Mouse (Mus musculus) lung, embryonic 14.5 days (tissue): ENCODE data around the gene Zfp683. TPM values are rescaled to one million over a fixed set of nuclear protein-coding genes. Genes with fewer than 3 reads are reported as not detected.

ENCODE experiments used
- ATAC-seq: fragments of 200-750 bp; cut with Nextera tagmentation; 2 replicates; pipeline ENCODE4 v1.8.0; 2017; ENCODE audit warnings: mild to moderate bottlenecking, moderate TSS enrichment, moderate library complexity; ENCODE audit not compliant: insufficient read depth
- DNase-seq: peaks from one replicate; pipeline ENCODE4 v3.0.0-alpha.2; 2015
- H3K27ac ChIP-seq: fragments of 300-500 bp; sonication (generic); 2 replicates; pipeline ENCODE4 v1.5.1; 2014; ENCODE audit warnings: low read depth, mild to moderate bottlenecking, moderate library complexity
- H3K27me3 ChIP-seq: fragments of 300-500 bp; sonication (generic); 2 replicates; pipeline ENCODE4 v1.6.1; 2014; ENCODE audit warnings: low read length, control low read depth; ENCODE audit not compliant: insufficient read depth
- H3K36me3 ChIP-seq: fragments of 300-500 bp; sonication (generic); 2 replicates; pipeline ENCODE4 v1.6.1; 2014; ENCODE audit warnings: control low read depth; ENCODE audit not compliant: insufficient read depth
- H3K4me1 ChIP-seq: fragments of 300-500 bp; sonication (generic); 2 replicates; pipeline ENCODE4 v1.6.1; 2014; ENCODE audit warnings: antibody characterized with exemption, control low read depth; ENCODE audit not compliant: insufficient read depth
- H3K4me2 ChIP-seq: fragments of 300-500 bp; sonication (generic); 2 replicates; pipeline ENCODE4 v1.6.1; 2014; ENCODE audit warnings: mild to moderate bottlenecking
- H3K4me3 ChIP-seq: fragments of 300-500 bp; sonication (generic); 2 replicates; pipeline ENCODE4 v1.5.1; 2014; ENCODE audit warnings: low read depth, low read length
- H3K9ac ChIP-seq: fragments of 300-500 bp; sonication (generic); 2 replicates; pipeline ENCODE4 v1.6.1; 2014
- H3K9me3 ChIP-seq: fragments of 300-500 bp; sonication (generic); 2 replicates; pipeline ENCODE4 v1.6.1; 2016; ENCODE audit warnings: low read depth, low read length, control low read depth
- CTCF ChIP-seq: IDR thresholded peaks from 2 replicates; pipeline ENCODE4 v1.5.1; 2016; ENCODE audit warnings: antibody characterized with exemption, low read depth
- WGBS: fragments of 180-500 bp; shearing (Covaris S2); extraction: QIAGEN DNeasy Blood & Tissue Kit; methylation state at CpG from one replicate; pipeline ENCODE4 v1.1.7; 2014; 5-methylcytosine and 5-hydroxymethylcytosine counted together
- polyA plus RNA-seq: library from polyadenylated mRNA; unstranded; fragments of >200 nt; fragmentation: Nextera tagmentation; extraction: Ambion mirVana; gene quantifications from 2 replicates; pipeline ENCODE4 v1.2.1, GENCODE M21; 2014

The Zfp683 gene
- polyA plus RNA-seq, 1 experiment from 2014 or later: not detected

DNA sequence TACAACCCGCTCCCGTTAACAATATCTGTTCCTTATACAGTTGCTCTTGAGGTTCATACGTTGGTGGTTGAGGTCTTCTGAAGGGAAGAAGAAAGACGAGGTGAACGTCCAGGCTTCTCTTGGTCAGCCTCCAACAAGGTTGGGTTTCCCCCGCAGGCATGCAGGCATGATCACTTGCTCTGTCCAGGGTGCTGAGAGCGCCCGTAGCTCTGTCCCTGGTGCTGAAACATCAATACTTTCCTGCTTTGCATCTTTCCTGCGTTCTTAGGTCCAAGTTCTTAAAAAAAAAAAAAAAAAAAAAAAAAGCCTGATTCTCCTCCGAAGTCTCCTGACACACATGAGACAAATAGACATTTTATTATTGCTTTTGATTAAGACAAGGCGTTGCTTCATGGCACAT lies 33.0 kb upstream of the Zfp683 start:
- no peak for TF ChIP-seq CTCF
- no peak overlapping the region for H3K27ac ChIP-seq
- ATAC-seq: no peak
- H3K4me1 ChIP-seq: no peaks in the 10 kb centered on the region
- DNase-seq: peak; percentile 92
- H3K36me3 ChIP-seq: no peaks in the 10 kb centered on the region
- no peak overlapping the region for H3K4me3 ChIP-seq
- H3K27me3 ChIP-seq: peaks cover 42% of the 10 kb centered on the region
- no peak overlapping the region for H3K9ac ChIP-seq
- no peaks in the 10 kb centered on the region for H3K9me3 ChIP-seq
- 1% methylated on average over 11 of the region's 11 CpGs for WGBS
- no peak overlapping the region for H3K4me2 ChIP-seq

DNA sequence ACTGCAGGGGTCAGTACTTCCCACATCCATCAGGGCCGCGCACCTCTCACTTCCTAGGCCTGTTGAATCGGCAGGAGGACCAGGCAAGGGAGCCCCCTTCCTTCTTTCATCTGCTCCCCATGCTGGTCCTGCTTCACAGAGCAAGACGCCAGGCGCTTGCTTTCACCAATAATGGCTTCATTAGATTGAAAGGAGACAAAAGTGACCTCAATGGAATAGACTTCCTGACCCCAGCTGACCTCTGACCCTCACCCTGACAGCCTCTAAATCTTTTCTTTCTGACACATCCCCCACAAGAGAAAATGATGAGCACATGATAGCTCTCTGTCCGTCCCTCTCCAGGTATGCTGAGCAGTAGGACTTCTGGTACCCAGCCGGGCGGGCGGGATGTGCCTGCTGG lies 27.8 kb upstream of the Zfp683 start:
- no peaks in the 10 kb centered on the region for H3K27me3 ChIP-seq
- no peak overlapping the region for H3K9ac ChIP-seq
- no peak for TF ChIP-seq CTCF
- H3K4me3 ChIP-seq: no peak overlapping the region
- no peaks in the 10 kb centered on the region for H3K36me3 ChIP-seq
- ATAC-seq: no peak
- H3K9me3 ChIP-seq: no peaks in the 10 kb centered on the region
- 58% methylated on average over 9 of the region's 9 CpGs for WGBS
- no peak overlapping the region for H3K27ac ChIP-seq
- no peaks in the 10 kb centered on the region for H3K4me1 ChIP-seq
- H3K4me2 ChIP-seq: no peak overlapping the region
- no peak for DNase-seq

DNA sequence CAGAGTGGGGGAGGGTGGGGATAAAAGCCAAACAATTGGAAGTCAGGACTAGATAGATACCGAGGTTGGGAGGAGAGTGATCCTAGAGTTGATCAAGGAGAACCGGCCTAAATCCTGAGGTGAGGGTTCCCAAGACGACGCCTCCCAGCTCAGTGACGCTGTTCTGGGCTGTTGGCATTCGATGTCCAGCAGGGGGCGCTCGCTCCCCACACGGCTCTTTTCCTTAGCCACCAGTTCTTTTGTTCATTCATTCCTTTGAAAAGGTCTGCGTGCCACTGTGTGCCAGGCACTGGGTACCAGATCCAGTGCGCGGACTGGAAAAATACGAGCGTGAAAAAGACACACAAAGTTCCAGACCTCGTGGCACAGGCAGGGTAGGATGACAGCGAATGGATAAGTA lies 17.7 kb upstream of the Zfp683 start:
- TF ChIP-seq CTCF: peak; percentile 98
- no peak; the same call in 1 of the 2 replicates for ATAC-seq
- H3K36me3 ChIP-seq: no peaks in the 10 kb centered on the region
- 5% methylated on average over 16 of the region's 16 CpGs for WGBS
- no peak overlapping the region for H3K4me2 ChIP-seq
- no peaks in the 10 kb centered on the region for H3K27me3 ChIP-seq
- DNase-seq: peak; percentile 89
- no peak overlapping the region for H3K9ac ChIP-seq
- H3K4me3 ChIP-seq: no peak overlapping the region
- H3K27ac ChIP-seq: no peak overlapping the region
- no peaks in the 10 kb centered on the region for H3K4me1 ChIP-seq
- H3K9me3 ChIP-seq: no peaks in the 10 kb centered on the region

DNA sequence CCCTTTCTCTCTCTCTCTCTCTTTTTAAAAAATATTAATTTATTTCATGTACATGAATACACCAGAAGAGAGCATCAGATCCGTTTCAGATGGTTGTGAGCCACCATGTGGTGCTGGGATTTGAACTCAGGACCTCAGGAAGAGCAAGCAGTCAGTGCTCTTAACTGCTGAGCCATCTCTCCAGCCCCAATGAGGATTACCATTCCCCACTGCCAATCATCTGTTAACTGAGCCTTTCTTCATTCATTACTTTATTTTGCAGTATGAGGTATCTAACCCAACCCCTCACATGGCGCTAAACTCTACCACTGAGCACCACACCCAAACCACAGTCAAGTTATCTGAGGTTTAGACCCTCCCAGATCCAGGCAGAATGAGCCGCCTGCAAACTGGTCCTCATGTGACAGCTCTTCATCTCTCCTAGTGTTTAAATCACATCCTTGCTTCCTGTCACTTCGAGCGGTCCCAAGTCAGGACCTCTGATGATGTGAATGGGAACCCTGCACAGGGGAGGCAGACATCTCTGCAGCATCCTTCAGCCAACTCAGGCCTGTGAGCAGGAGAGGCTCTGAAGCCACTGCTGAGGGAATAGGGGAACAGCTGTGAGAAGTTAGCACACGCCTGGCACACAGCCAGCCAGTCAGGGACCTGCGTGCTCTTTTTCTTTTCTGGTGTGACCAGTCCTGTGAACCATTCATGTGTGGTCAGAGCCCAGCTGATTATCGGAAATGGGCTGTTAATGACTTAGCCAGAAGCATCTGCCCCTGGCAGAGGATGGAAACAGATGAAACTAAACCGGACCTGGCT lies 12.1 kb upstream of the Zfp683 start:
- ATAC-seq: peak; percentile 74; the same call in 1 of the 2 replicates
- peak; percentile 90 for DNase-seq
- no peak for TF ChIP-seq CTCF
- no peaks in the 10 kb centered on the region for H3K27me3 ChIP-seq
- 30% methylated on average over 9 of the region's 9 CpGs for WGBS
- no peaks in the 10 kb centered on the region for H3K9me3 ChIP-seq
- no peaks in the 10 kb centered on the region for H3K4me1 ChIP-seq
- H3K4me3 ChIP-seq: no peak overlapping the region
- no peak overlapping the region for H3K9ac ChIP-seq
- H3K36me3 ChIP-seq: no peaks in the 10 kb centered on the region
- H3K27ac ChIP-seq: no peak overlapping the region
- H3K4me2 ChIP-seq: no peak overlapping the region

DNA sequence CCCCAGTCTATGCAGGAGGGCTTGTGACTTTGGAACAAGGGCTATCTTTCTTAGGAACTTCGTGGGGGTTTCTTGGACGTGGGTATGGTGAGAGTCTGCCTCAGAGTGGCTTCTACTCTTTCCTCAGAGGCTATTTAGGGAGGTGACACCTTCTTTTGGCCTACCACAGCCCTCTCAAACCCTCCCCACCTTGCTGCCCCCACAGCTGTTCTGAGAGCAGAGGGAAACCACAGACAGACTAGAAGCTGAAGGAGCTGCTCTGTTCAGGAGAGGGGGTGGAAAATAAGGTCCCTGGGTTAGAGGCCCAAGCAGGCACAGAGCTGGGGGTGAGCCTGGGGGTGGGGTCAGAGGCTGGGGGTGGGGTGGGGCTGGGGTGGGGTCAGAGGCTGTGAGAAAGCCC lies 10.6 kb upstream of the Zfp683 start:
- Histone ChIP-seq H3K4me1 (no peaks in the 10 kb centered on the region), H3K4me2 (no peak overlapping the region), H3K4me3 (no peak overlapping the region), H3K9ac (no peak overlapping the region), H3K36me3 (no peaks in the 10 kb centered on the region), H3K27me3 (no peaks in the 10 kb centered on the region), H3K27ac (no peak overlapping the region), H3K9me3 (no peaks in the 10 kb centered on the region)
- 25% methylated on average over 2 of the region's 2 CpGs for WGBS
- no peak for TF ChIP-seq CTCF
- ATAC-seq (no peak), DNase-seq (no peak)

DNA sequence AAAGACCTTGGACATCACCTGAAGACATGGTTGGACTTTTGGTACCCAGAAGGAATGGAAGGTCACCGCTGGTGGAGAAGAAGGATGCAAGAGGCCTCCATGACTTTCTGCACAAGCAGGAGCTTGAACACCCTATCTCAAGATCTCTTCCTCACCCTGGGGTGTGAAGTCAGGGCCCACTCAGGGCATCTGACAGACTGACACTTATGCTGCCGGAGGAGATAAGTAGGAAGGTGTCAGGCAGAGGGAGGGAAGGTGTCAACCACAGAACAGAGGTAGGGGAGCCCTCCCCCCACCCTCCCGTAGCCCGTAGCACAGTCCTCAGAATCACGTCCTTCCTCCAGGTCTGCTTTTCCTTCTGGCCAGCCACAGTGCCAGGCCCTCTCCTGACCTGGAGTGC lies 6.0 kb upstream of the Zfp683 start:
- WGBS: 45% methylated on average over 5 of the region's 5 CpGs
- TF ChIP-seq CTCF: no peak

DNA sequence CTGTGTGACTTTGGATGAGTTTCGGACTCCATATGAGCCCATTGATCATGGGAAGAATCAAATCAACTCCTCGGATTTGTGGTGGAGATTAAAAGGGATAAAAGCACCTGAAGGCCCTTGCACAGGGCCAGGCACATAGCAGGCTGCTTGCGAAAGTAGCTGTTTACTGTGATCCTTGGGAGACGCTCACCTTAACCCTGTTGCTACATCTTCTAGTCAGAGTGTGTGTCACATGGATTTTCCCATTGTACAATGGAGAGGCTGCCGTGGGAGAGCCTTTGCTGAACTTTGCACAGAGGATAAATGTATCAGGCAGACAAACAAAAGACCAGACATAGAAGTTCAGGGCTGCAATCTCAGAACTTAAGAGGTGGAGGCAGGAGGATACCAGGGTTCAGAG lies 1.7 kb upstream of the Zfp683 start:
- H3K4me3 ChIP-seq: no peak overlapping the region
- H3K27me3 ChIP-seq: no peaks in the 10 kb centered on the region
- no peaks in the 10 kb centered on the region for H3K36me3 ChIP-seq
- ATAC-seq: no peak
- no peaks in the 10 kb centered on the region for H3K9me3 ChIP-seq
- H3K27ac ChIP-seq: no peak overlapping the region
- H3K4me2 ChIP-seq: no peak overlapping the region
- 80% methylated on average over 5 of the region's 5 CpGs for WGBS
- peaks cover 6% of the 10 kb centered on the region for H3K4me1 ChIP-seq
- TF ChIP-seq CTCF: no peak
- H3K9ac ChIP-seq: no peak overlapping the region
- DNase-seq: no peak

More for the DNA sequence above, 6.0 kb upstream of the Zfp683 start:
- H3K27me3 ChIP-seq: no peaks in the 10 kb centered on the region
- H3K4me2 ChIP-seq: no peak overlapping the region
- no peaks in the 10 kb centered on the region for H3K36me3 ChIP-seq
- H3K4me3 ChIP-seq: no peak overlapping the region
- no peaks in the 10 kb centered on the region for H3K9me3 ChIP-seq
- DNase-seq (no peak), ATAC-seq (no peak)
- H3K9ac ChIP-seq: no peak overlapping the region
- H3K4me1 ChIP-seq: peaks cover 2% of the 10 kb centered on the region
- no peak overlapping the region for H3K27ac ChIP-seq
